Mouse (Mus musculus) thymus, adult 18-20 months (tissue): ENCODE measurements at regions not wholly inside any gene's neighbourhood (a gene's known extent, or its start where the extent isn't known, plus 50 kb on each side); places are given as distances from the start of the nearest gene placed in this dataset.

Experiments
- DNase-seq, 2 experiments: peaks; one replicate each; pipeline ENCODE4 v3.0.0; 2022; ENCODE audit warnings: mixed read lengths in 2 of 2

GRCm38 (mm10) chr7:145102692-145103091 lies 105.2 kb downstream of the 1810010D01Rik start:
- no peak for DNase-seq

- DNase-seq = no peak
These were observed 105.7 kb downstream of the 1810010D01Rik start for GRCm38 (mm10) chr7:145102216-145102615.

DNA sequence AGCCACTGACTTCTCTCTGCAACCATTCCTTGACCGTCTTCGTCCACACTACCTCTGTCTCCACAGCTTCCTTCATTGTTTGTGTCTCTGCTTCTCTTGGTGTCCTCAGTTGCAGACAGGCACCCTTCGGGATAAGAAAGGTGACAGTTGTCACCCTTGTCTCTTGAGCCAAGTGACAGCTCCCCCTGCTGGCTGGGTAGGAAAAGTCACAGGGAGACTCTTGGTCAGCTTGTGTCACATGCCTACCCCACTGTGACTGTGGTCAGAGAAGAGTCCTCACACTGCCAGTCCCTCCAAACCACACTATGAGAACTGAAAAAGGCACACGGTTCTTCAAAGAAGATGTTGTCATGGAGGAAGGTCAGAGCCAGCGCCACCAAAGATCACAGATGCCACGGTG lies 109.6 kb downstream of the 1810010D01Rik start:
- no peak for DNase-seq

DNA sequence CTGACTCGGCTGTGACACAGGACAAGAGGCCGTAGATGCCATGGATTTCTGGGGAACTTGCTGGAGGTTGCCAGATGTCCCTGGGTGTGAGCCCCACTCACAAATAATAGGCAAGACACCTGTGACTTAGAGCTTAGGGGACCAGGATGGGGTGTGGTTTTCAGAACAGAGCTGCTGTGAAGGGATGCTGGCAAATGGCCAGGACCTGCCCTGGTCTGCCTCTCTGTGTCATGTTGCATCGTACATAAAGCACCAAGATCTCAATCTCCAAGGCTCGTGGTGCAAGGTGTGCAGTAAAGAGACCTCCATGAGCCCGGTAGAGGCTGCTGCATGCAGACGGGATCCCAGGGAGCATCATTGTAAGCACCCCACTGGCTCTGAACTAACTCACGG lies 113.8 kb downstream of the 1810010D01Rik start:
- DNase-seq = no peak

DNA sequence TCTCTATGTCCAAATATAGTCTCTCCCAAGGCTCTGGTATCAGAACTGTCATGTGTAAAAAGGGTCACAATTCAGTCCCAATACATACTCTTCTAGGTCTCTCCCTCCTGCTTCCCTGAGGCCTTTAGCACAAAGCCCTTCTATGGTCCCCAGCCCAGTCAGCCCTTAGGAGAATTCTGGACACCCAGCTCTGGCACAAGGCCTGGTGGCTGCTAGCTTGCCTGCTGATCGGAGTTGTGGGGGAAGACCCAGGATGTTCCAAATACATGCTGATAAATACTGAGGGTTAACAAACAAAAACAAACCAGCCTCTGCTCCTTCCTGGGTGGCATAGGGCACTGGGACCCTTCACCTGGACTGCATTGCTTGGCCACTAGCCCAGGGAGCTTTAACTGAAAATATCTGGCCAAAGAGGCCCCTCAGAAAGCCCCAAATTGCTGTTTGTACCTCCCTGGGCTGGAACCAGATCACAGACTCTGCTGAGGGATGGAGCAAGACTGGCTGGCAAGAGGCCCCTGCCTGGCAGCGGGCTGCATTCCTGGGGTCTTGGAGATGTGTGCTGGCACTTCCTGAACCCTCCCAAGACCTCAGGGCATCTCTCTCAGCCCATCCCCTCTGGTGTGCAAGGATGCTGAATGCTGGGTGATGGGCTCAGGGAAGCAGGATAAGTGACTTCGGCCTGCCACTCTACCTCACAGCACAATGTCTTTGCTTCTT lies 114.3 kb downstream of the 1810010D01Rik start:
- DNase-seq = no peak

GRCm38 (mm10) chr7:145092392-145093176 lies 115.3 kb downstream of the 1810010D01Rik start:
- DNase-seq = no peak

DNA sequence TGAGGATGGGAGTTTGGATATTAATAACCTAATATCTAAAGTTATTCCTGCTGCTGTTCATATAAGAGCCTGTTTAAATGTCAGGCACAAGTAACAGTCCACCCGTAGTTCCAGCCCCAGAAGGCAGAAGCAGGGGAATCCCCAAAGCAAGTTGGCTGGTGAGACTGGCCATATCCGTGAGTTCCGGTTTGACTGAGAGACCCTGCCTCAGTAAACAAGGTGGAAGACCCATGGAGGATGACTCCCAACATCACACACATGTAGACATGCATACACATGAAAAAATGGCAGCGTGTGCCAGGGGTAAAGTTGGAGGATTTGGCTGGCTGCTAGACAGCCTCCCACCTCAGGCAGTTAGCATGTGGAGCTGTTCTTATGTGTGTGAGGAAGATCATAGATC lies 117.1 kb downstream of the 1810010D01Rik start:
- no peak for DNase-seq

DNA sequence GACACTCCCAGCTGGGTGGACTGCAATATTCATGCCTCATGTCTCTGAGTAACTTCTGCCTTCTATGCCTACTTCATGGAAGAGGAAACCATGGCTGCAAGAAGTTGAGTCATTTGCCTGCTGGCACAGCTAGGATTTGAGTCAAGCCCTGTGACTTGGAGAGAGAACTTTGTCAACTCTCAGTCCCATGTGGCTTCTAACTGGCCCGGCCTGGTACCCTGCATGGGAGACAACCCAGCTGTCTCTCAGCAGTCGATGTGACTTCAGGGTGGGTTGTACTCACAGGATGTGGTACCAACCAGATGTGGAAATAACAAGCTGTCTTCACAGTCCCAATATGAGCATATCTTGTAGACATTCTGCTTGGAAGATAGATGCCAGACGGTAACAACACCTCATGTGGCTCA lies 118.6 kb downstream of the 1810010D01Rik start:
- DNase-seq = peak in 1 of 2 experiments; percentile 42

DNA sequence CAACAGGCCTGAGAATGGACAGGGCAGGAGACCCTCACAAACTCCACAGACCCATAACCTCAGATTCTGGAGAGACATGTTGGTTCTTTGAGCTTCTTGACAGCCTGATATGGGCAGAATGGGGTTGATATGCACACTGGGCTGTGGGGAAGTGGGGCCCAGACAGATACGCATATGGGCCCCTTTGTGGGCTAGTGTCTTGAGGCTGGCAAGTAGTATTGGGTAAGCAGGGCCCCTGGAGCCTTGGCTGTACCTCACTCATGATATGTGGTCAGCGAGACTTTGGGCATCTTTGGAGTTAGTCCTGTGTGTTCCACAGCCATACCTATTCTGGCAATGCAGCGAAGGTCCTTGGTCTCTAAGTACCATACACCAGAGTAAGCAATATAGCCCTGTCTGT lies 119.3 kb downstream of the 1810010D01Rik start:
- DNase-seq = no peak

DNA sequence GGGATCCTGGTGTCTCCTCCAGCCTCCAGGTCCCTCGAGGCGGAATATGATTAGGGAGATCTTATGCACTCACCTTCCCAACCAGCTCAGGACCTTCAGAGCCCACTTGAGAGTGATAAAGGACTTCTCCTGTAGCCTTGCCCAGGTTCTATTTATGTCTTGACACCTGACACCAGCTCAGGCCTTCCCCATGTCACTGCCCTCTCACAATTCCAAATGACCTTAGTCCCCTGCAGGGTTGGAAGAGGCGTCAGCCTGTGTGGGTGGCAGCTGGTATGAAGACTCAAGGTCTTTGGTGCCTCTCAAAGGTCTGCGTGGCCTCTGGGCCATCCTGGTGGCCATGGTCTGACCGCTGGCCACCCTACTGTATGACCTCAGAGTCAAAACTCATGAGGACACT lies 120.1 kb downstream of the 1810010D01Rik start:
- no peak for DNase-seq

GRCm38 (mm10) chr7:145082917-145083752 lies 124.8 kb downstream of the 1810010D01Rik start:
- no peak for DNase-seq

DNA sequence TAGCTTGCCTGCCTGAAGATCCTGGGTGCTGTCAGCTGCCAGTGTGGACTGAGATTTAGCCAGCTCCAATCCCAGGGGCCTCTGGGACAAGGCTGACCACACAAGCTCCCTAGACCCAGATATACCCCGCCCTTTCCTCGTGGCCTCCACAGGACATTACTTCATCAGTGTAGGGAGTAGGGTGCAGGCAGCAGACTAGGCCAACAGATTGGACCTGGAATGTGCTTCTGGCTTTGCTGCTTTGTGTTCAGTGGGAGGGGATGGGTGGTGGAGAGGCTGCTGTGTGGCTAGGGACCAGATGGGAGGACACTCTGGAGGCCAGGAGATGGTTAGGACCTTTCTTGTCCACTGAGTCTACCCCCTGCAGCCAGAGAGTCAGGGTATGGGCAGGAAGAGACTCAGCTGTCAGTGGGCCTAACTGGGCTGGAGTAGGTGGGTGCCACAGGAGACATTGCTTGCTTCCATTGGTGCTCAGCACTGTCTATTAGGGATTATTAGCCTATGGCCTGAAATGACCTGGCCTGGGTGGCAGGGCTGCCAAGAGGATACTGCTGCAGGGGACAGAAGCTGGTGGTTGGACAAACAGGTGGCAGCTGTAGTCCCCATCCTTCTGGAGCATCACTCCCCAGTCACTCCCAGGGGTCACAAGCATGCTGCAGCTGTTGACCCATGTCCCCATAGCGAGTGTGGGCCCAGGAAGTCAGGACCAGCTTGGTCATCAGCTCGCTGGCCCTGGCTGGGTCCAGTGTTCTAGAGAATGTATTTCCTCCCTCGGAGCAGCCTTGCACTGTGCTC lies 132.5 kb upstream of the Ccnd1 start:
- no peak for DNase-seq

- DNase-seq = no peak
These were observed 131.8 kb upstream of the Ccnd1 start for GRCm38 (mm10) chr7:145071533-145071932.

DNA sequence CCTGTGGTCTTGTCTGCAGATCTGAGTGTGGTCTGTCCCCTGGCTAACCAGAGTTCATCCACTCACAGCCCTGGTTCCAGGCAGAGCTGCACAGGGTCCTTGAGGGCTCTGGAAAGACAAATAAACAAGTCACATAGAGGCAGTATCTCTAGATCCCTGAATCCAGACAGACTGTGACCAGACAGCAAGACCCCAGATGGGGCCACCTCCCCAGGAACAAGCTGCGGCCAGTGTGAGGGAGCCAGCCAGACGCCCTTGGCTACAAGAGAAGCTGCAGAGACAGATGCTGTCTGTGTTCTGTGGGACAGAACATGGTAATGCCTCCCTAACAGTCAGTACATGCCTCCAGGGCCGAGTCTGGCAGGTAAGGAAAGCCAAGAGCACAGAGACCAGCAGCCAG lies 127.6 kb upstream of the Ccnd1 start:
- no peak for DNase-seq

DNA sequence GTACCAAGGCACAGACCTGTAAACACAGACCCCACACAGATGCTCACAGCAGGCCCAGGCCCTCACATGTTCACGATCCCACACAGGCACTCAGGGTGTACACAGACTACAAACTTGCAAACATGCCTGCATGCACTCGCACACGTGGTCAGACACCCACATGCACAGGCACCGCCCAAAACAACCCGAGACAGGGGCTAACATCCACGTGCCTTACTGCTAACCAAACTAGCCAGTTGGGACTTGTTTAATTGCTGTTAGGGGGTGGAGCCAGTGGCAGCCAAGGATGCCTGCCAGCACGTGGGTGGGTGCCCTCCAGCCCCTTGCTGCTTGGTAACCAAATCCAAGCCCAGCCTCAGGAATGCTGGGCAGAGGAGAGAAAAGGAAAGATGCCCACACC lies 116.6 kb upstream of the Ccnd1 start:
- no peak for DNase-seq

- DNase-seq = no peak
These were observed 111.9 kb upstream of the Ccnd1 start for GRCm38 (mm10) chr7:145051616-145052015.

DNA sequence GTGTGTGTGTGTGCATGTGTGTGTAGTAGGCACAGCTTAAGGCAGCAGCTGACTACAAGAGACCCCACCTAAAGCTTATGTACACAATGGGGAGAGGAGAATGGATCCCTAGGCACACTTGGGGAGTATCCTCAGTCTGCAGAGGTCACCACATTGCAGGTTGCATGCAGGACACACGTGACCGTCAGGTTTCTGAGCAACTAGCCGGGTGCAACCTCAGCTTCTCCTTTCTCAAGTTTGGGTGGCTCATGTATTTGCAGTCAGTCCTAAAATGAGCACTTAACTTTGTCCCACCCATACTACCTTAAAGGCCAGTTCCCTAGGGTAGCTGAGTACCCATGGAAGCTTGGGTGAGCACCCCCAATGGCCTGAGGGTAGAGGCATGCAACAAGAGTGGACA lies 111.0 kb upstream of the Ccnd1 start:
- no peak for DNase-seq

- no peak for DNase-seq
These were observed 108.8 kb upstream of the Ccnd1 start for GRCm38 (mm10) chr7:145048481-145048877.

DNA sequence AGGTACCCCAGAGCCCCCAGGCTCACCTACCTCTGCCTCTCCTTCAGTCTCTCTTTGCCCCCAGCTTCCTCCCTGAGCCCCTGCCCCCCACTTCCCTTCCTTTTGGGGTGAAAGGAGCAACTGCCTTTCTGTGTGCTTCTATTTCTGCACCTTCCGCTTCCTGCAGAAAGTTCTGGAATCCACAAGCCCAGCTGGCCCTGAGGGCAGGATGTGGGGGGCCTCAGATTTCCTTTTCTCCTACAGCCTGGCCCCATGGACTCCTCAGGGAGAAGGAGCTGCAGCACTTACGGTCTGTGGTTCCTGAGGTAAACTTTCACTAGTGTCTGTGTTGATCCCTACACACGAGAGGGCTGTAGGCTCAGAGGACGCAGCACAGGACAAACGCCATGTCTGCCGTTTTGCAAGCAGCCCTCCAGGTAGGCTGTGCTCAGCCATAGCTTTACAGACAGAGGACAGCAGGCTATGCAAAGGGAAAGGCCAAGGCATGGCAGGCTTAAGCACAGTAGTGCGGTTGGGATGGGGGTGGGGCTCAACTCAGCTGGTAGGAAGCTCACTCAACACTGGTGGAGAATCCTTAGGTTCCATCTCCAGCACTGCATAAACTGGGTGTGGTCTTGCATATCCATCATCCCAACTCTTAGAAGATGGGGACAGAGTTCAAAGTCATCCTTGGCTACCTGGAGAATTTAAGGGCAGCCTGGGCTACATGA lies 108.2 kb upstream of the Ccnd1 start:
- peak; percentile 47 to 66 for DNase-seq

DNA sequence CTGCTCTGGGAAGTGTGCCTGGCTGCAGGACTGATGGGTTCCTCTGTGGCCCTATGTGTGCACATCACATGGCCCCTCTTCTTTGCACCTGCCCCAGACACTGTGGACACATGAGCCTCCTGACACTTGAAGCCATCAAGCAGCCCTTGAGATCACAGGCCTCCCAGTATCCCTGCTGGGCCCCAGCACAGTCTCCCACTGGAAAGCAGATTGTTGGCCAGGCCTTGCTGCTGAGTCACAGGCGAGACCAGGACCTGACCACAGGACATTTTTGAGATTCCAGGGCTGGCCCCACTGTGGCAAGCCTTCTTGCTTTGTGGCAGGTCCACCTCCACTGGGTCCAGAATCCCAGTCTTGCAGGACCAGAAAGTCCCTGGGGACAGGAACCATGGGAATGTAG lies 105.5 kb upstream of the Ccnd1 start:
- no peak for DNase-seq

GRCm38 (mm10) chr7:145043455-145044149 lies 103.9 kb upstream of the Ccnd1 start:
- no peak for DNase-seq
